In genomic region chr5:104072272-104072886, GRCm38 (mm10) we compare ENCODE assay signal across 9 mouse cellular contexts. TPM values are rescaled to one million over a fixed set of nuclear protein-coding genes. Genes with fewer than 3 reads are reported as not detected.
A peak's percentile ranks its signal among the peaks of the same experiment; 100 is the strongest.
DNase-seq lines count a peak whose midpoint lies in the region; ATAC-seq lines count a peak whose summit lies in the region.
"Had no signal": no experiment of that assay in that cellular context is flagged by ENCODE, and none has a peak within 500 bp of the region (broad histone marks: within the 10 kb centered on the region; RNA-seq: fewer than 3 reads in every experiment).

No protein-coding gene starts in this region.

- H3K9ac ChIP-seq in heart, embryonic 15.5 days = no peak overlapping the region
- no peak overlapping the region for H3K9ac ChIP-seq in liver, embryonic 16.5 days (ENCODE audit: low read depth, low read length)

- H3K36me3 ChIP-seq in megakaryocyte, embryonic 14.5 days (replicated peaks; ENCODE audit: low read length) = no peaks in the 10 kb centered on the region
- H3K36me3 ChIP-seq in heart, embryonic 15.5 days = no peaks in the 10 kb centered on the region
- H3K36me3 ChIP-seq in liver, embryonic 16.5 days (ENCODE audit: control insufficient read depth, insufficient read depth) = no peaks in the 10 kb centered on the region

- no peak for ATAC-seq in megakaryocyte, adult 5-6 weeks (ENCODE audit: poor library complexity, severe bottlenecking)
- ATAC-seq in heart, embryonic 15.5 days (replicated peaks; ENCODE audit: insufficient number of reproducible peaks, insufficient read depth, low FRiP score, low read depth) = peak; percentile 92
- ATAC-seq in liver, embryonic 16.5 days (ENCODE audit: low read depth) = peak; percentile 64
- ATAC-seq in monocyte, adult 5-6 weeks (replicated peaks; ENCODE audit: insufficient number of reproducible peaks, low FRiP score, low TSS enrichment, poor library complexity, severe bottlenecking) = no peak

- H3K27ac ChIP-seq in heart, embryonic 15.5 days = peak overlapping the region; percentile 54
- no peak overlapping the region for H3K27ac ChIP-seq in liver, embryonic 16.5 days (ENCODE audit: low read length)

- intact Hi-C loops in gastrocnemius, postnatal 36 days (cut with DNase I) = loop anchor here (5.0 kb wide), 1 partner anchor 270 kb away; no protein-coding TSS in a partner anchor

- peak overlapping the region; percentile 9; the same call in 1 of the 2 replicates for H3K4me2 ChIP-seq in heart, embryonic 15.5 days
- no peak overlapping the region for H3K4me2 ChIP-seq in liver, embryonic 16.5 days (ENCODE audit: low read depth, low read length)

- no peak for DNase-seq in right cerebral cortex, postnatal 14 days
- DNase-seq in frontal cortex, adult 2 months (ENCODE audit: extremely low spot score in 1 of 2, low spot score in 1 of 2) = no peak
- DNase-seq in gastrocnemius, postnatal 36 days = no peak

- peaks cover 15% of the 10 kb centered on the region for H3K4me1 ChIP-seq in megakaryocyte, embryonic 14.5 days
- 0 out of 2 replicates have a peak, but pooled peaks cover 4% of the 10 kb centered on the region for H3K4me1 ChIP-seq in heart, embryonic 15.5 days (replicated peaks)
- no peaks in the 10 kb centered on the region; the same call in 1 of the 2 replicates for H3K4me1 ChIP-seq in liver, embryonic 16.5 days (ENCODE audit: control insufficient read depth, low read depth, low read length)

- WGBS in heart, embryonic 15.5 days = 30% methylated on average over 6 of the region's 8 CpGs
- 35% methylated on average over 6 of the region's 8 CpGs for WGBS in liver, embryonic 16.5 days (ENCODE audit: insufficient replicate concordance)

- peaks cover 18% of the 10 kb centered on the region for H3K27me3 ChIP-seq in megakaryocyte, embryonic 14.5 days (replicated peaks)
- no peaks in the 10 kb centered on the region for H3K27me3 ChIP-seq in heart, embryonic 15.5 days
- peaks cover 8% of the 10 kb centered on the region for H3K27me3 ChIP-seq in liver, embryonic 16.5 days (ENCODE audit: control insufficient read depth, insufficient read depth, low read depth, low read length)

- peaks cover 7% of the 10 kb centered on the region for H3K9me3 ChIP-seq in megakaryocyte, embryonic 14.5 days
- no peaks in the 10 kb centered on the region for H3K9me3 ChIP-seq in heart, embryonic 15.5 days (replicated peaks)
- no peaks in the 10 kb centered on the region for H3K9me3 ChIP-seq in liver, embryonic 16.5 days (replicated peaks; ENCODE audit: control insufficient read depth, low read length)

- H3K4me3 ChIP-seq in megakaryocyte, embryonic 14.5 days (replicated peaks) = peak overlapping the region; percentile 28
- no peak overlapping the region for H3K4me3 ChIP-seq in heart, embryonic 15.5 days
- H3K4me3 ChIP-seq in liver, embryonic 16.5 days (ENCODE audit: low read depth, low read length) = no peak overlapping the region

RNA-seq across cellular contexts. Expression of gene Gm17660, which starts 5.0 kb away (rescaled TPM):
- not detected in 2 replicates for polyA plus RNA-seq in megakaryocyte, embryonic 14.5 days (2012; ENCODE audit: insufficient read depth, low replicate concordance)
- not detected in 2 replicates for total RNA-seq in megakaryocyte, adult 5-6 weeks (2015)
- total RNA-seq in megakaryocyte, adult 5-6 weeks (2017) = not detected in 2 replicates
- 0.35 TPM in 1 of 2 replicates, not detected in the other for polyA plus RNA-seq in heart, embryonic 15.5 days (2015; fragmentation: Nextera tagmentation; extraction: Ambion mirVana)
- not detected in 2 replicates for polyA plus RNA-seq in liver, embryonic 16.5 days (2015; fragmentation: Nextera tagmentation; extraction: Ambion mirVana)
- total RNA-seq in monocyte, adult 5-6 weeks (2017) = not detected in 3 replicates
- not detected in 2 replicates for polyA plus RNA-seq in frontal cortex, adult 2 months (2012; rRNA removed)
- under 1 TPM in 1 of 2 experiments, not detected in 1; 0.56 TPM for total RNA-seq in gastrocnemius, postnatal 36 days (2021)
- total RNA-seq: layer of hippocampus, adult 18-20 months had no signal

RNA-seq across cellular contexts. Expression of gene Nudt9, which starts 26.3 kb away (rescaled TPM):
- polyA plus RNA-seq in megakaryocyte, embryonic 14.5 days (2012; ENCODE audit: insufficient read depth, low replicate concordance) = 101 and 144 TPM in 2 replicates
- 17.9 and 22.9 TPM in 2 replicates for total RNA-seq in megakaryocyte, adult 5-6 weeks (2015)
- 31.4 and 34.2 TPM in 2 replicates for total RNA-seq in megakaryocyte, adult 5-6 weeks (2017)
- polyA plus RNA-seq in heart, embryonic 15.5 days (2015; fragmentation: Nextera tagmentation; extraction: Ambion mirVana) = 49.9 and 50.2 TPM in 2 replicates
- polyA plus RNA-seq in liver, embryonic 16.5 days (2015; fragmentation: Nextera tagmentation; extraction: Ambion mirVana) = 62.1 and 67.1 TPM in 2 replicates
- 35.1 to 55.6 TPM (median 38.7 TPM) in 3 replicates for total RNA-seq in monocyte, adult 5-6 weeks (2017)
- polyA plus RNA-seq in frontal cortex, adult 2 months (2012; rRNA removed) = 79.1 and 81.9 TPM in 2 replicates
- 10 to 100 TPM; 58.1 to 59.3 TPM for total RNA-seq in gastrocnemius, postnatal 36 days (2021)

RNA-seq across cellular contexts. Expression of gene Sparcl1, which starts 41.2 kb away (rescaled TPM):
- polyA plus RNA-seq in megakaryocyte, embryonic 14.5 days (2012; ENCODE audit: insufficient read depth, low replicate concordance) = not detected in 2 replicates
- total RNA-seq in megakaryocyte, adult 5-6 weeks (2015) = not detected in 2 replicates
- total RNA-seq in megakaryocyte, adult 5-6 weeks (2017) = not detected in 2 replicates
- polyA plus RNA-seq in heart, embryonic 15.5 days (2015; fragmentation: Nextera tagmentation; extraction: Ambion mirVana) = 113 and 115 TPM in 2 replicates
- 3.1 and 5.1 TPM in 2 replicates for polyA plus RNA-seq in liver, embryonic 16.5 days (2015; fragmentation: Nextera tagmentation; extraction: Ambion mirVana)
- not detected in 3 replicates for total RNA-seq in monocyte, adult 5-6 weeks (2017)
- polyA plus RNA-seq in frontal cortex, adult 2 months (2012; rRNA removed) = 1,576 and 1,727 TPM in 2 replicates
- total RNA-seq in gastrocnemius, postnatal 36 days (2021) = 100 to 1,000 TPM; 125 to 142 TPM

RNA-seq across cellular contexts. Expression of gene Hsd17b11, which starts 50.7 kb away (rescaled TPM):
- 0.63 TPM in 1 of 2 replicates, not detected in the other for polyA plus RNA-seq in megakaryocyte, embryonic 14.5 days (2012; ENCODE audit: insufficient read depth, low replicate concordance)
- total RNA-seq in megakaryocyte, adult 5-6 weeks (2015) = 81.4 and 90.7 TPM in 2 replicates
- total RNA-seq in megakaryocyte, adult 5-6 weeks (2017) = 97.2 and 115 TPM in 2 replicates
- 3.5 and 4.1 TPM in 2 replicates for polyA plus RNA-seq in heart, embryonic 15.5 days (2015; fragmentation: Nextera tagmentation; extraction: Ambion mirVana)
- polyA plus RNA-seq in liver, embryonic 16.5 days (2015; fragmentation: Nextera tagmentation; extraction: Ambion mirVana) = 3.2 and 3.6 TPM in 2 replicates
- total RNA-seq in monocyte, adult 5-6 weeks (2017) = 90.1 to 135 TPM (median 123 TPM) in 3 replicates
- polyA plus RNA-seq in frontal cortex, adult 2 months (2012; rRNA removed) = 48.7 and 49.3 TPM in 2 replicates
- 1 to 10 TPM; 6.7 to 8.3 TPM for total RNA-seq in gastrocnemius, postnatal 36 days (2021)

Comparison
In these comparisons a context has a peak if more than half of its experiments do, and no peak if none do; other contexts are left out.
1. ATAC-seq: peak in heart, embryonic 15.5 days (single experiment) and liver, embryonic 16.5 days (single experiment); none in megakaryocyte, adult 5-6 weeks (single experiment) and monocyte, adult 5-6 weeks (single experiment).
2. RNA of gene Sparcl1, which starts 41.2 kb away (polyA plus RNA-seq): 1,576 to 1,727 TPM in frontal cortex, adult 2 months and 113 to 115 TPM in heart, embryonic 15.5 days; 3.1 to 5.1 TPM in liver, embryonic 16.5 days and not detected in megakaryocyte, embryonic 14.5 days; every median in the first group is over 10 times any median in the second.